Mouse (Mus musculus) T-cell, adult 2 months (primary cell): ENCODE measurements at regions not wholly inside any gene's neighbourhood (a gene's known extent, or its start where the extent isn't known, plus 50 kb on each side); places are given as distances from the start of the nearest gene placed in this dataset.

Source experiments
- DNase-seq: peaks from one replicate; pipeline ENCODE4 v3.0.0; 2022; ENCODE audit warnings: low spot score

DNA sequence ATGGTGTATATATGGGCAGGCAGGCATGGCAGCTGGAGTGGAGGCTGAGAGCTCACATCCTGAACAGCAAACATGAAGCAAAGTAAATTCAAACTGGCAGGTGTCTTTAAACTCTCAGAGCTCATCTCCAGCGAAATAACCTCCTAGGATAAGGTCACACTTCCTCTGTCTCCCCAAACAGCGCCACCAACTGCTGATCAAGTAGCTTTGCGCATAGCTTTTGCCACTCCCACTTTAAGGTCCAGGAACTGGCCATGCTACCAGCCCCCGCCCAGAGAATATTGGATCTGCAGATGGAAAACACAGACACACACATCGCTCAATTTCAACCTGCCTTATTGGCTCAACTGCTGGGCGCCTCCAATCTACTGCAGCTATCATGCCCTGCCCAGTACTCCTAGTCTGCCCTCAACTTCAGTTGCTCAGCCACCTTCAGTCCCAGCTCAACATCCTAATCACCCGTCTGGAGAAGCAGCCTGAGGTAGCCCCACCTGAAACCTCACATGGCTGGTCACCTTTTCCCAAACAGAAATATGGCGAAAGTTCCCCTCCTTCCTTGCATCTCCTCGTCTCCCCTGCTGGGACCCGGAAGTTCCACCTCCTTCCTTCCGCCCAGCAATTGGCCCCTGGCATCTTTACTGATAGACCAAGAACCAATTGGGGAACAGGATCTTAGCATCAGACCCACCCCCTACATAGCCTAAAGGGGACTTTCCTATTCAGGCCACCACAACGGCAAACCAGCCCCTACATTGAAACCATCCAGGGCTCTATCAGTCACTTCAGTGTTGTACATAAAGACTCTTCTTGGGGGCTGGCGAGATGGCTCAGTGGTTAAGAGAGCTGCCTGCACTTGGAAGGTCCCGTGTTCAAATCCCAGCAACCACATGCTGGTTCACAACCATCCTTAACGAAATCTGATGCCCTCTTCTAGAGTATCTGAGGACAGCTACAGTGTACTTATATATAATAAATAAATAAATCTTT lies 70.4 kb upstream of the Slc38a4 start:
- DNase-seq: no peak

DNA sequence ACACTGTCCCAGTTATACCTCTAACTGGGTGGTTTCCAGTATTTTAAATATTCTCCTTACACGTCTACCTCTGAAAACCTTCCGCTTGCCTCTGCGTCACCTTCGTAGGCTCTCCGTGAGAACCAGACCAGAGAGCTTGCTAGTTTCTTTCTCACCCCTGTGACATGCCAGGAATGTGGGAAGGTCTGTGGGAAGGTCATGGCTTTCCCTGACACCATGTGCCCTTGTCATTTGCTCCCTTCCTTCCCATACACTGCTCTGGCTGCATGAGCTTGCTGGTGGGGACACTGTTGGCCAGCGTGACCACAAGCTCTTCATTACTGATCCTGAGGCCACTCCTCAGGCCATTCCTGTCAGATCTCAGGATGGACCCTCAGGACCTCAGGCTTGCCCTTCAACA lies 66.5 kb upstream of the Slc38a4 start:
- no peak for DNase-seq

DNA sequence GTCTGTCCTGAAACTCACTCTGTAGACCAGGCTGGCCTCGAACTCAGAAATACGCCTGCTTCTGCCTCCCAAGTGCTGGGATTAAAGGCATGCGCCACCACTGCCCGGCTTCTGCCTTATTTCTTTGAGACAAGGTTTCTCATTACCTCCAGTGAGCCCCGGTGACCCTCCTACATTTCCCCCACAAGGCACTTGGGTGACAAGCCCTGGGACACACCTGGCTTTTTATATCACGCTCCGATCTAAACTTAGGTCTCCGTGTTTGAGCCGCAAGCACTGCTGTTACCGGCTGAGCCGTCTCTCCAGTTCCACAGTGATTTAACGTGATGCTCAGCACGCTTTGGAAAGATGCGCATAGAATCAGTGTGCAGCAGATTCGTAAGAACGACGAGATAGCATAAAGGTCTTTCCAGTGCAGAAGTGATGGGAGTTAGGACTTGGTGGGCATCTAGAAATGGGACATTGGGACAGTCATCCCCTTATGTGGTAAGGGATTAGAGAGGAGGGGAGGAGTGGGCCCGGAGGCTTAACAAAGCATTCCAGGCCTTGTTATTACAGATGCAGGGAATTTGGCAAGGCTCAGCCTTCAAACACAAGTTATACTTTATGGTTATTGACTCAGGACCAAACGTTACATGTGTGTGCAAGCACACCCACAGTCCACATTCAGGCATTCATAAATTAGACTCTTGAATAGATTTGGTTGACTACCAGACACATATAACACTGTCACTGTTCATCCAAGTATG lies 56.9 kb upstream of the Slc38a4 start:
- no peak for DNase-seq

DNA sequence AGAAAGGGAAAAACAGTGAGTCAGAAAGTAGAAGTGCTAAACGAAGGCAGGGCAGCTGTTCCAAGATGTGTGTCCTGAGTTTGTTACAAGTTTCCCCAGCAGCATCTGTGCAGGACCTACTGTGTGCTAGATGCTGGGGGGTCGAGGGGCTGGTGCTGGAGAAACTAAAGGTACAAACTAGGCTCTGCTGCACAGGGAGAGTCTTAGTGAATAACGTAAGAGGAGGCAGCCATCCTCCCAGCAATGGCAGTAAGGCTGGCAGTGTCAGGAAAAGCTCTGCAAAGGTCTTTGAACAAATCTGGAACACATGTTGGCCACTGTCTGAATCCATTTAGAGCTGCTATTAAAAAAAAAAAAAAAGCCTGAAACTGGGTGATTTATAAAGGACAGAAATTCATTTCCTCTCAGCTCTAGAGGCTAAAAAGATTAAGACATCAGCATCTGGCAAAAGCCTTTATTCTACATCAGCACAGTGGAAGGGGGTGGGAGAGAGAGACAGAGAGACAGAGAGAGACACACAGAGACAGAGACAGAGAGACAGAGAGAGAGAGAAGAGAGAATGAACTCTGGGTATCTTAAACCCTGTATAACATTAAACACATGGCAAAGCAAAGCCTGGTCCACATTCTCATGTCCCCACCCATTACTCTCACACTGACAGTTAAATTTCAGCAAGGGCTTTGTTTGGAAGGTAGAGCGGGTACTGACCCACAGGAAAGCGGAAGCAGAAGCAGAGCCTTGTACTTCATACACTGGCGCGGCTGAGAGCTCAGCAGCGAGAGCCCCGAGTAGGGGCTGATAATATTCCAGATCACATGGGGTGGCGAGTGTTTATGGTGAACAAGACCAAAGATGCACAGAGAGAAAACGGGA lies 55.8 kb upstream of the Slc38a4 start:
- no peak for DNase-seq

DNA sequence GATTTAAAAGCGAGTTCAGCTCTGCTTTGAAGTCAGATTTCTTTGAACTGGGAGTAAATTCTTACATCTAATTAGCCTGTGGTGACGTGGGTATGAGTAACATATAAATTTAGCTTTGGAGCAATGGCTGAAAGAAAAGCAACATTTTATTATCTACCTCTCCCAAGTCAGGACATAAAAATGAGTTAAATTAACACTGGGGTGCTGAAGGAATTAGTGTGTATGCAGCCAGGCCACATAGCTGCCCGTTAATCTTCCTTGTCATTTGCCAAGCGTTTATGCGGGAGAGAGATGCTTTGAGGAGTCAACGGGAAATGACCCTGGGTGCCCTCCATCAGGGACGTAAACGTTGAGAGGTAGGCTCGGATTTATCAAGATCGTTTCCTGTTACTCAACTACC lies 52.0 kb upstream of the Slc38a4 start:
- no peak for DNase-seq

DNA sequence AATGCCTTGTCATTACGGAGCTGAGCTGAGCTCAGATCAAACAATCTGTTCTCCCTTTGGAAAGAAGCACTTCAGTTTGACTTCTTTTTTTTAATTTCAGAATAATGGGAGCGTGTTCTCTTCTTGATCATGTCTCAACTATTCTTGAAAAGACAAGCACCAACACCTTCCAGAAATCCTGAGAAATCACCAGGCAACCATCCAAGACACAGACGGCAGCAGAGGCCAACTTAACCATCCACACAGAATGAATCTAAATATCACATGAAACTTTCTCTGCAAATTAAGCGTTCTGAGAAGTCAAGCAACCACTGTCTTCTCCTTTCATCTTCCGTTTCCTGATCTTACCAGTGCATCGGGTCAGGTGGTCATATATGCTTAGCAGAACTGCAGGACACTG lies 50.8 kb upstream of the Slc38a4 start:
- DNase-seq: no peak
